Mouse (Mus musculus) kidney, postnatal 14 days (tissue): ENCODE data around the gene Akap13.

Source experiments
- DNase-seq: peaks from one replicate; pipeline ENCODE4 v3.0.0; 2022; ENCODE audit warnings: mixed read lengths

Gene Akap13

GRCm38 (mm10) chr7:75463579-75464162 lies 8.3 kb downstream of the Akap13 start:
- no peak for DNase-seq

- DNase-seq = no peak
Measured at GRCm38 (mm10) chr7:75467791-75468190, 12.5 kb downstream of the Akap13 start.

- DNase-seq = peak; percentile 23
Measured at GRCm38 (mm10) chr7:75470318-75470925, 15.1 kb downstream of the Akap13 start.

GRCm38 (mm10) chr7:75472316-75473195 lies 17.2 kb downstream of the Akap13 start:
- no peak for DNase-seq

- DNase-seq = no peak
Measured at GRCm38 (mm10) chr7:75473294-75473693, 18.0 kb downstream of the Akap13 start.

- no peak for DNase-seq
Measured at GRCm38 (mm10) chr7:75474064-75474463, 18.7 kb downstream of the Akap13 start.

GRCm38 (mm10) chr7:75474564-75475150 lies 19.3 kb downstream of the Akap13 start:
- no peak for DNase-seq

GRCm38 (mm10) chr7:75478060-75478459 lies 22.7 kb downstream of the Akap13 start:
- DNase-seq = no peak

- peak; percentile 78 for DNase-seq
Measured at GRCm38 (mm10) chr7:75480721-75481426, 25.5 kb downstream of the Akap13 start.

GRCm38 (mm10) chr7:75486031-75486430 lies 30.7 kb downstream of the Akap13 start:
- no peak for DNase-seq

- DNase-seq = no peak
Measured at GRCm38 (mm10) chr7:75495941-75496441, 40.7 kb downstream of the Akap13 start.

GRCm38 (mm10) chr7:75498627-75499026 lies 43.3 kb downstream of the Akap13 start:
- peak; percentile 57 for DNase-seq

GRCm38 (mm10) chr7:75499271-75499670 lies 43.9 kb downstream of the Akap13 start:
- DNase-seq = no peak

GRCm38 (mm10) chr7:75500164-75500563 lies 44.8 kb downstream of the Akap13 start:
- no peak for DNase-seq

- no peak for DNase-seq
Measured at GRCm38 (mm10) chr7:75500793-75501192, 45.5 kb downstream of the Akap13 start.

- DNase-seq = no peak
Measured at GRCm38 (mm10) chr7:75504524-75504923, 49.2 kb downstream of the Akap13 start.

GRCm38 (mm10) chr7:75506628-75507027 lies 51.3 kb downstream of the Akap13 start:
- DNase-seq = no peak

GRCm38 (mm10) chr7:75509085-75509873 lies 53.9 kb downstream of the Akap13 start:
- DNase-seq = no peak

- no peak for DNase-seq
Measured at GRCm38 (mm10) chr7:75515472-75515871, 60.1 kb downstream of the Akap13 start.

- DNase-seq = no peak
Measured at GRCm38 (mm10) chr7:75516716-75517619, 61.6 kb downstream of the Akap13 start.

- no peak for DNase-seq
Measured at GRCm38 (mm10) chr7:75520531-75520930, 65.2 kb downstream of the Akap13 start.
